9 mouse cellular contexts compared by ENCODE assay signal in the genomic region with DNA sequence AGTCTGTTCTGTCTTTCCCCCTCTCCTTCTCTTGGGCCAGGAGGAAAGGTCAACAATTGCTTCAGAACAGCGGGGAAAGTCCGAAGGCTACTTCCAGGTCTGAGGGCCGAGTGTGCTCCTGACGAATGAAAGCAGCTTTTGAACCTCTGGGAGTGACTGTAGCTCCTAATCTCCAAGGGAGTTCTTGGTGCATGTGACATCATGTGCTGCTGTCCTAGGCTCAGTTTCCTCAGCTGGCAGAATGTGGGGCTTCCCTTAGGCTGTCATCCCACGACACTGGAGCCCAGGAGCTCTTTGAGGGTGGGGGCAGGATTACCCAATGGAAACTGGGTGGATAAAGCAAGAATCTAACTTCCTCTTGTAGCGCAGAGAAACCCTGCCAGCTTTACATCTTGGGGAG. TPM values are rescaled to one million over a fixed set of nuclear protein-coding genes. Genes with fewer than 3 reads are reported as not detected.
DNase-seq lines count a peak whose midpoint lies in the region; ATAC-seq lines count a peak whose summit lies in the region.
"Had no signal": no experiment of that assay in that cellular context is flagged by ENCODE, and none has a peak within 500 bp of the region (broad histone marks: within the 10 kb centered on the region; RNA-seq: fewer than 3 reads in every experiment).

A gene (minus strand): TSS at position 285 of the 400 bp plus-strand sequence.

- H3K9me3 ChIP-seq in heart, embryonic 12.5 days (replicated peaks), result no peaks in the 10 kb centered on the region
- H3K9me3 ChIP-seq in forebrain, embryonic 15.5 days, result no peaks in the 10 kb centered on the region
- no peaks in the 10 kb centered on the region for H3K9me3 ChIP-seq in liver, embryonic 13.5 days (replicated peaks)

- H3K4me2 ChIP-seq in heart, embryonic 12.5 days, result no peak within 1 kb of the TSS
- no peak within 1 kb of the TSS for H3K4me2 ChIP-seq in forebrain, embryonic 15.5 days (replicated peaks)
- H3K4me2 ChIP-seq in liver, embryonic 13.5 days, result no peak within 1 kb of the TSS
- H3K4me2 ChIP-seq: lung, embryonic 14.5 days had no signal

- no peaks in the 10 kb centered on the region for H3K36me3 ChIP-seq in heart, embryonic 12.5 days
- no peaks in the 10 kb centered on the region for H3K36me3 ChIP-seq in forebrain, embryonic 15.5 days
- H3K36me3 ChIP-seq in liver, embryonic 13.5 days, result no peaks in the 10 kb centered on the region

- no peak within 1 kb of the TSS for H3K9ac ChIP-seq in heart, embryonic 12.5 days
- H3K9ac ChIP-seq in forebrain, embryonic 15.5 days (replicated peaks), result no peak within 1 kb of the TSS
- H3K9ac ChIP-seq in liver, embryonic 13.5 days, result no peak within 1 kb of the TSS
- H3K9ac ChIP-seq: lung, embryonic 14.5 days had no signal

- no peak within 1 kb of the TSS for H3K4me3 ChIP-seq in heart, embryonic 12.5 days
- no peak within 1 kb of the TSS for H3K4me3 ChIP-seq in forebrain, embryonic 15.5 days
- no peak within 1 kb of the TSS for H3K4me3 ChIP-seq in liver, embryonic 13.5 days (replicated peaks)

- ATAC-seq in heart, embryonic 12.5 days (ENCODE audit: insufficient number of reproducible peaks, low FRiP score), result no peak
- no peak for ATAC-seq in CD4-positive, CD25-positive, alpha-beta regulatory T cell, adult 4 months
- no peak for ATAC-seq in forebrain, embryonic 15.5 days (replicated peaks)
- ATAC-seq in liver, embryonic 13.5 days (ENCODE audit: low read depth), result no peak

- peaks cover 7% of the 10 kb centered on the region for H3K4me1 ChIP-seq in heart, embryonic 12.5 days (replicated peaks)
- peaks cover 17% of the 10 kb centered on the region for H3K4me1 ChIP-seq in forebrain, embryonic 15.5 days
- H3K4me1 ChIP-seq in liver, embryonic 13.5 days (replicated peaks), result peaks cover 22% of the 10 kb centered on the region

- no peak within 1 kb of the TSS for H3K27ac ChIP-seq in heart, embryonic 12.5 days (ENCODE audit: poor library complexity, severe bottlenecking)
- no peak within 1 kb of the TSS for H3K27ac ChIP-seq in forebrain, embryonic 15.5 days (replicated peaks)
- 0 out of 2 replicates have a peak within 1 kb of the TSS, but pooled peaks have one; percentile 19 for H3K27ac ChIP-seq in liver, embryonic 13.5 days

- 72% methylated on average over 6 of the region's 6 CpGs for WGBS in heart, embryonic 12.5 days
- WGBS in forebrain, embryonic 15.5 days, result 85% methylated on average over 6 of the region's 6 CpGs
- WGBS in liver, embryonic 13.5 days (ENCODE audit: insufficient replicate concordance), result 54% methylated on average over 6 of the region's 6 CpGs

- no peak for DNase-seq in heart, adult 9 months (ENCODE audit: low spot score in 2 of 2)
- no peak for DNase-seq in liver, embryonic 13.5 days
- DNase-seq in ovary, adult 18-20 months (ENCODE audit: low spot score), result no peak
- DNase-seq in c-Kit-positive CD71-positive TER-119-positive erythroid progenitor cells, embryonic 14.5 days (ENCODE audit: low spot score), result no peak
- DNase-seq in cerebellum, adult 11 months, result no peak
- DNase-seq: lung, embryonic 14.5 days had no signal

- no peaks in the 10 kb centered on the region for H3K27me3 ChIP-seq in heart, embryonic 12.5 days (replicated peaks)
- H3K27me3 ChIP-seq in forebrain, embryonic 15.5 days, result no peaks in the 10 kb centered on the region
- H3K27me3 ChIP-seq in liver, embryonic 13.5 days, result peaks cover 27% of the 10 kb centered on the region

RNA-seq across cellular contexts. Expression of the gene that starts here (rescaled TPM):
- 13.3 and 13.8 TPM in 2 replicates for polyA plus RNA-seq in heart, embryonic 12.5 days (2016; fragmentation: Nextera tagmentation; extraction: Ambion mirVana)
- polyA plus RNA-seq in CD4-positive, CD25-positive, alpha-beta regulatory T cell, adult 4 months (2017; shearing (Covaris generic)), result 10 to 100 TPM; 25.1 to 27.5 TPM
- polyA plus RNA-seq in forebrain, embryonic 15.5 days (2015; fragmentation: Nextera tagmentation; extraction: Ambion mirVana), result 14.7 and 15.4 TPM in 2 replicates
- polyA plus RNA-seq in liver, embryonic 13.5 days (2015; fragmentation: Nextera tagmentation; extraction: Ambion mirVana), result 6.7 and 7.9 TPM in 2 replicates
